Mouse (Mus musculus): ENCODE measurements at regions not wholly inside any gene's neighbourhood (a gene's known extent, or its start where the extent isn't known, plus 50 kb on each side); places are given as distances from the start of the nearest gene placed in this dataset.

GRCm38 (mm10) chr5:114512756-114513155 lies 55.1 kb upstream of the Fam222a start:
- ATAC-seq, result peak; percentile 96

GRCm38 (mm10) chr5:114513911-114514457 lies 53.8 kb upstream of the Fam222a start:
- no peak for ATAC-seq

- no peak for ATAC-seq
These were observed 50.8 kb upstream of the Fam222a start for GRCm38 (mm10) chr5:114517010-114517409.

GRCm38 (mm10) chr5:114518012-114518411 lies 49.8 kb upstream of the Fam222a start:
- no peak for ATAC-seq

Measured in inflammation-experienced regulatory T-cells, adult 6 months (primary cell).